Mouse (Mus musculus): ENCODE data around the gene Ubr1.
"Not testable (repeated sequence)": the region's sequence is repeated elsewhere in the genome, so short reads cannot be mapped to it uniquely, and the experiment has no call there.

The Ubr1 gene

GRCm38 (mm10) chr2:120970559-120971080 lies at the start of gene Ubr1:
TSS of gene Ubr1 (minus strand) at chr2:120970715.
- DNase-seq, result peak; percentile 95

DNA sequence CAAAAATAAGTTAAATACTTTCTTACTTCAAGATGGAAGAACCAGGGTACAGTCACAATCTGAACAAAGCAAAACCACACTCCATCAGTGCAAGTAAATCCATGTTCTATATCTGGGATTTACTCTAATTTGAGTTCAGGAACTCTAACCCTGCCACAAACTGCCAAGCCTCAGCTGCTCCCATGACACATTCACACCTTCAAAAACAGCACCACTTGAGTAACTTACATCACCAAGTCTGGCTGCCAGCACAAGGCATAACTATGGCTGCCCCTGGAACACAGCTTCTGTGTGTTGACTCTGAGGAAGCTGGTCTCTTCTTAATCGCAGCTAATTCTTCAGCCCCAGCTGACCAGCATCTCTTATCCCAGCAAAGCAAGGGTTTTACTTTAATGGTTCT lies 46.6 kb upstream of the Ubr1 start:
- DNase-seq, result no peak

- DNase-seq, result no peak
Observed at GRCm38 (mm10) chr2:121016226-121016625, 45.7 kb upstream of the Ubr1 start.

GRCm38 (mm10) chr2:121015507-121015906 lies 45.0 kb upstream of the Ubr1 start:
- no peak for DNase-seq

- DNase-seq, result no peak
Observed at GRCm38 (mm10) chr2:121012676-121013075, 42.2 kb upstream of the Ubr1 start.

- DNase-seq, result no peak
Observed at GRCm38 (mm10) chr2:121009071-121009677, 38.7 kb upstream of the Ubr1 start.

DNA sequence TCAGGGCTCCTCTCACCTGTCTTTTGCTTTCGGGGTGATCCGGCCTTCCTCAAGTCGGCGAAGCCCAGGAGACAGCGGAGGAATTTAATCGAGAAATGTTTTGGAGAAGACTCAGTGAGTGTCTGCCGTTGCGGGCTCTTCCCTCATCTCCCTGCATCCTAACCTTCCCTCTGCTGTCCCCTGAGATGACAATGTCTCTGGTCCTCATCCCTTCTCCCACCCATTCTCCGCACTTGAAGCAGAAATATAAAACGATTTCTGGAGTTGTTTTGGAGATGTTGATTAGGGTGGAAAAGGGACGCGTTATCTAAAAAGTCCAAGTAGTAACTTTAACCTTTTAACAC lies 38.1 kb upstream of the Ubr1 start:
- no peak for DNase-seq

DNA sequence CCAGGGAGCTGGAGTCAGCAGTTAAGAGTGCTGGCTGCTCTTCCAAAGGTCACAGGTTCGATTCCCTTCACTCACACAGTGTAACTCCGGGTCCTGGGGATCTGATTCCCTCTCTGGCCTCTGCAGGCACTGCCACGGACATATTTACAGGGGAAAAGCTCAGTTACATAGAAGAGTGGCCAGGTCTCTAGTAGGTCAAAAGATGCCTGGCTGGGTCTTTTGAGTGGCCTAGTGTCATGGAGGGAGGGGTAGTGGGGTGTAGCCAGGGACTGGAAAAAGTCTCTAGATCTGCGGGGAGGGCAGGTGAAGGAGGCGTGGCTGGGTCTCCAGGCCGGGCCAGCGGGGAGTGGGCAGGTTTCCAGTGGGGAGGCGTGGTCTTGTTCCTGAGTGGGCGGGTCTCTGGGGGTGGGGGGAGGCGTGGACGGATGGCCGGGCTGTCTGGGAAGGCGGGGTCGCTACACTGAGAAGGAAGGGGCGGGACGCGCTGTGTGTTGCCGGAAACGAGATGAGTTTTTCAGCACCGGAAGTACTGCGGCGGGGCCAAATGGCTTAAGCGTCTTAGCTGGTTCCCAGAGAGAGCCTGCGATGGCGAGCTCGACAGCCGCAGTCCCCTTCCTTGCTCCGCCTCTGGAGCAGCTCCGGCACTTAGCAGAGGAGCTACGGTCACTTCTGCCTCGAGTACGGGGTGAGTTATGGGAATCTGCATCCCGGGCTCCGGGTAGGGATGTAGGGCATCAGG lies 37.6 kb upstream of the Ubr1 start, which contains the start of gene Ccndbp1:
Gene Ccndbp1, plus strand, starts transcription at position 479 of the 739 bp plus-strand sequence.
- DNase-seq, result peak; percentile 97

DNA sequence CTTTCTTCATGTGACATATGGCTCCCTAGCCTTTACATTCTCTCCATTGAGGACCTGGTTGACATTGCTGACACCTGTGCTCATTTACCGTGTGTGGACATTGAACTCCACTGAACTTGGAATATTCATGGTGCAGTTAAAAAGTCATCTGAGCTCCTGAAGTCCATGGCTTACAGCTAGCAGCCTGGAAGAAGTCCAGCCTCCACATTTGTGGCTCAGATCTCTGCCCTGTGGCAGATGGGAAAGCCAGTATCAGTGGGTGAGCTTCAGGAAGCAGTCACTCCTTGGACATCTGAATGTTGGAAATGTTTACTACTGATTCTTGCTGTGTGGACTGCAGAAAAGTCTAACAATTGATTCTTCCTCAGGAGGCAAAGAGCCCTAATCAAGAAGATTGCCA lies 36.5 kb upstream of the Ubr1 start:
- no peak for DNase-seq

GRCm38 (mm10) chr2:121004018-121004811 lies 33.7 kb upstream of the Ubr1 start:
- no peak for DNase-seq

GRCm38 (mm10) chr2:121003586-121003985 lies 33.1 kb upstream of the Ubr1 start:
- no peak for DNase-seq

DNA sequence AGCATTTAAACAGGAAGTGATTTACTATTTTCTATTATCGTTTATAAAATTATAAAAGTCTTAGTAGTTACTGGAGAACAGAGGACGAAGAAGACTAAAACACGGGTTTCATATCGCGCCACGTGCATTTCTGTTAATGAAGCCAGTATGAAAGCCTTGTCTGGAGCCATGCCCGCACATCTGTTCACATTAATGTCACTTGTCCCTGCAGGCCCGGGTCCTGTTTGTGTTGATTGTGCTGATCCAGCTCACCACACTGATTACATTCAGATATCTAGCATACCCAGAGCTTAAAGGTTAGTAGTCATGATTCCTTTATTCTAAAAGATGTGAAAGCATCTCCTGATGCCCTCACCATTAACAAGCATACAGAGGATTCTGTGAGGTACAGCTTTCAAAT lies 28.3 kb upstream of the Ubr1 start:
- no peak for DNase-seq

- DNase-seq, result not testable (repeated sequence)
Observed at GRCm38 (mm10) chr2:120996607-120997006, 26.1 kb upstream of the Ubr1 start.

GRCm38 (mm10) chr2:120991196-120991595 lies 20.7 kb upstream of the Ubr1 start:
- DNase-seq, result no peak

GRCm38 (mm10) chr2:120985241-120985640 lies 14.7 kb upstream of the Ubr1 start:
- DNase-seq, result no peak

DNA sequence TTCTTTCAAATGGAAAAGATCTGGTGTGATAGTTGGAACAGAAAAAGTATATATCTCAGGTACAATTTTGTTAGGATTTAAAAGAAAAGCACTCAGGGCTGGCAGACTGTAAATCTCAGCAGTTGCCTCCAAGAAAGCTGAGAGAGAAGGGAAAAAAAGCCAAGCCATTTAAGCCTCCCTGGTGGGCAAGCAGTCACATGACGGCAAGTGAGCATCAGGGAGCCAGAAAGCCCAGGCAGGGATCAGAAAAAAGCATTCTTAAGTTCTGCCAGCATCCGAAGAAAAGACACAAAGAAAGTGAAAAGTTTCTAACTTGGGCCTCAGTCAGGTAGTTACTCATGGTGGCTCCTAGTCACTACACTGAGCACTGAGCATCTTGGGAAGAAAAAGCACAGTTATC lies 13.1 kb upstream of the Ubr1 start:
- DNase-seq, result no peak

GRCm38 (mm10) chr2:120980861-120981260 lies 10.3 kb upstream of the Ubr1 start:
- DNase-seq, result no peak

DNA sequence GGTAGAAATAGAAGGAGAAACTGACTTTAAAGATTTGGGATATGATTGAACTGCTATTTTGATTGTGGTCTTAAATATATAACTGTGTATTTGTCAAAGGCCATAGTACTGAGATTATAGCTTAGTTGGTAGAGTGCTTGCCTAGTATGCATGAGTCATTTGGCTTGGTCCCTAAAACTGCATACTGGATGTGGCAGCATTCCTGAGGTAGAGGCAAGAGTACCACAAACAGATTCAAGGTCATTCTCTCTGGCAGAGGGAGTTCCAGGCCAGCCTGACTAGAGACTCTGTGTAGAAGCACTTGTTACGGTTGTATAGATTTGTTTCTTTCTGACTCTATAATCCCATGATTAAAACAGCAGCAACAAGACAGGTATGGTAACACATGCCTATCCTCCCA lies 9.3 kb upstream of the Ubr1 start:
- DNase-seq, result no peak

DNA sequence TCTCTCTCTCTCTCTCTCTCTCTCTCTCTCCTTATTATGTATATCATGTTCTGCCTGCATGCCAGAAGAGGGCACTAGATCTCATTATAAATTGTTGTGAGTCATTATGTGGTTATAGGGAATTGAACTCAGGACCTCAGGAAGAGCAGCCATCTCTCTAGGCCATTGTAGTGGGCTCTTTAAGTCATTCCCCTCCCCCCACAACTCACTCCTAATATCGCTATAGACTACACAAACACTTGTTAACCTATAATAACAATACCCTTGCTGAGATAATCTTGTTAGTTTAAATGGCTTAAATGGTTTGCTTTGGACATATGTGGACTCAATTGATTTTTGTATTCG lies 8.2 kb upstream of the Ubr1 start:
- DNase-seq, result peak; percentile 55

DNA sequence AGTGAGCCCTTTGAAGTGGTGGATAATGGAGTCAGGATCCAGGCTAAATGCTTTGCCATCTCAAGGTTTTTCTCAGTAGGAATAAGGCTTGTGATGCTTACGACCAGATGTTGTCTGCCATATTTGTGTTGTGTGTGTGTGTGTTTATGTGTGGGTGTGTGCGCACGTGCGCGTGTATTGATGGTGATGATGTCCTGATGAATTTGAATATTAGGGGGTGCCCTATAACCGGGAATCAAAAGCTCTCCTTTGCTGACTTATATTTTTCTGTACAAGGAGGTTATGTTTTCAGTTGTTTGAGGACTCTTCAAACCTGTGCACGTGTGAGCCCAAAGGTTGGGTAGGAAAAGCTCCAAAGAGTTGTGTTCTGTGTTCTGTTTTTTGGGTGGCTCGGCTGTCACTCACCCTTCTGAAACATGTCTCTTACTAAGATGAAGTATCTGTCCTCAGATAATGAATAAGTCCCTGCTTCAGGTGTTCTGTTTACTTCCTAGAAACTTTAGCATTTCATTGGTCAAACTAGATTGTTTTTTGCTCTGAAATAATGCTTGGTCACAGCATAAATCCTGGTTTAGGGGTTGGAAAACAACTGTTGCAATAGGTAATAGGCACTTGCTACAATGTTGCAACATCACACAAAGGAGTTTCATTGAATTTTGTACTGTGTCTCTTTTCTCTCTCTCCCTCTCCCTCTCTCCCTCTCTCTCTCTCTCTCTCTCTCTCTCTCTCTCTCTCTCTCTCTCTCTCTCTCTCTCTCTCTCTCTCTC lies 7.6 kb upstream of the Ubr1 start:
- no peak for DNase-seq

- DNase-seq, result peak; percentile 75
Observed at GRCm38 (mm10) chr2:120976990-120977925, 6.7 kb upstream of the Ubr1 start, which contains the start of gene Tmem62. TSS of gene Tmem62 (plus strand) at chr2:120977017.

- peak; percentile 42 for DNase-seq
Observed at GRCm38 (mm10) chr2:120976308-120976707, 5.8 kb upstream of the Ubr1 start.
